Comparison of ENCODE assay signal across 14 mouse cellular contexts in the genomic region with DNA sequence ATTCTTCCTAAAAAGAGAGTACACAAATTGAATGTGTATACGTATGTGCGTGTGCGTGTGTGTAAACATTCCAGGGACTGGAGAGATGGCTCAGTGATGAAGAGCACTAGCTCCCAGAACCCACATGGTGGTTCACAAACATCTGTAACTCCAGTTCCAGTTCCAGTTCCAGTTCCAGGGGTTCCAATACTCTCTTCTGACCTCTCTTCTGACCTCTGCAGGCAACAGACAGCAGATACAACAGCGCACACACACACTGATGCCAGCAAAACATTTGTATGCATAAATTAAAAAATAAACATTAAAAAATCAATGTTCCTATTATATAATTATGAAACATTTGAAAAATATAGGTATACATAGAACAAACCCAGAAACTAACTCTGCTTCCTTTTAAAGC.
"Had no signal": no experiment of that assay in that cellular context is flagged by ENCODE, and none has a peak within 500 bp of the region (broad histone marks: within the 10 kb centered on the region; RNA-seq: fewer than 3 reads in every experiment).

No protein-coding gene starts in this region.

- H3K27ac ChIP-seq: kidney, embryonic 15.5 days; limb, embryonic 13.5 days; midbrain, embryonic 10.5 days; midbrain, embryonic 15.5 days had no signal

- ATAC-seq: intestine, embryonic 16.5 days; midbrain, embryonic 15.5 days had no signal

- H3K9me3 ChIP-seq: kidney, embryonic 15.5 days; limb, embryonic 13.5 days; midbrain, embryonic 10.5 days; midbrain, embryonic 15.5 days had no signal

- H3K27me3 ChIP-seq: kidney, embryonic 15.5 days; limb, embryonic 13.5 days; midbrain, embryonic 15.5 days had no signal

- H3K4me3 ChIP-seq: kidney, embryonic 15.5 days; limb, embryonic 13.5 days; midbrain, embryonic 10.5 days; midbrain, embryonic 15.5 days had no signal

- DNase-seq: kidney, adult 2 months; kidney, postnatal 36 days; left cerebral cortex, postnatal 4 days; lung, adult 18-20 months; right cerebral cortex, adult 18-20 months; right cerebral cortex, postnatal 25 days; thymus, adult 18-20 months; thymus, postnatal 14 days had no signal

- H3K4me1 ChIP-seq: kidney, embryonic 15.5 days; limb, embryonic 13.5 days; midbrain, embryonic 10.5 days; midbrain, embryonic 15.5 days had no signal

- H3K4me2 ChIP-seq: kidney, embryonic 15.5 days; limb, embryonic 13.5 days; liver, embryonic 11.5 days; midbrain, embryonic 15.5 days had no signal

- H3K9ac ChIP-seq: kidney, embryonic 15.5 days; limb, embryonic 13.5 days; midbrain, embryonic 15.5 days had no signal
